Mouse (Mus musculus) lung, embryonic 15.5 days (tissue): ENCODE results near the gene Cdk14. TPM values are rescaled to one million over a fixed set of nuclear protein-coding genes. Genes with fewer than 3 reads are reported as not detected.

Experiments
- ATAC-seq: fragments of 200-750 bp; cut with Nextera tagmentation; 2 replicates; pipeline ENCODE4 v1.8.0; 2017; ENCODE audit warnings: moderate number of reproducible peaks, borderline replicate concordance; ENCODE audit not compliant: low FRiP score, low TSS enrichment; ENCODE audit errors: extremely low read depth
- H3K27ac ChIP-seq: fragments of 300-500 bp; sonication (generic); 2 replicates; pipeline ENCODE4 v1.5.1; 2015; ENCODE audit warnings: moderate library complexity, mild to moderate bottlenecking, inconsistent platforms
- H3K27me3 ChIP-seq: fragments of 300-500 bp; sonication (generic); 2 replicates; pipeline ENCODE4 v1.6.1; 2015; ENCODE audit warnings: inconsistent platforms
- H3K36me3 ChIP-seq: fragments of 300-500 bp; sonication (generic); 2 replicates; pipeline ENCODE4 v1.6.1; 2015; ENCODE audit warnings: inconsistent platforms
- H3K4me1 ChIP-seq: fragments of 300-500 bp; sonication (generic); 2 replicates; pipeline ENCODE4 v1.6.1; 2015; ENCODE audit warnings: inconsistent platforms
- H3K4me2 ChIP-seq: fragments of 300-500 bp; sonication (generic); 2 replicates; pipeline ENCODE4 v1.6.1; 2015; ENCODE audit warnings: inconsistent platforms, mild to moderate bottlenecking, moderate library complexity
- H3K4me3 ChIP-seq: fragments of 300-500 bp; sonication (generic); 2 replicates; pipeline ENCODE4 v1.5.1; 2015; ENCODE audit warnings: mild to moderate bottlenecking, inconsistent platforms
- H3K9ac ChIP-seq: fragments of 300-500 bp; sonication (generic); 2 replicates; pipeline ENCODE4 v1.6.1; 2015; ENCODE audit warnings: inconsistent platforms
- H3K9me3 ChIP-seq: fragments of 300-500 bp; sonication (generic); 2 replicates; pipeline ENCODE4 v1.6.1; 2016; ENCODE audit warnings: inconsistent platforms
- WGBS: fragments of 180-500 bp; shearing (Covaris S2); methylation state at CpG from one replicate; pipeline ENCODE4 v1.1.7; 2015; 5-methylcytosine and 5-hydroxymethylcytosine counted together
- polyA plus RNA-seq: library from polyadenylated mRNA; unstranded; fragments of >200 nt; fragmentation: Nextera tagmentation; extraction: Ambion mirVana; gene quantifications from 2 replicates; pipeline ENCODE4 v1.2.1, GENCODE M21; 2015

Cdk14 gene
- polyA plus RNA-seq, 1 experiment from 2014 or later = 33.1 TPM

- no peak for ATAC-seq
- H3K27me3 ChIP-seq = no peaks in the 10 kb centered on the region
- H3K36me3 ChIP-seq = no peaks in the 10 kb centered on the region
- no peak overlapping the region for H3K9ac ChIP-seq
- no peak overlapping the region for H3K4me2 ChIP-seq
- H3K27ac ChIP-seq = no peak overlapping the region
- H3K4me1 ChIP-seq = no peaks in the 10 kb centered on the region
- WGBS = 70% methylated on average over 2 of the region's 2 CpGs
- no peak overlapping the region for H3K4me3 ChIP-seq
- H3K9me3 ChIP-seq = no peaks in the 10 kb centered on the region
These were observed 144.8 kb downstream of the Cdk14 start for GRCm38 (mm10) chr5:5275321-5275720.

GRCm38 (mm10) chr5:5274318-5274717, 145.8 kb downstream of the Cdk14 start:
- no peak overlapping the region for H3K9ac ChIP-seq
- H3K36me3 ChIP-seq = no peaks in the 10 kb centered on the region
- H3K27me3 ChIP-seq = no peaks in the 10 kb centered on the region
- H3K9me3 ChIP-seq = no peaks in the 10 kb centered on the region
- H3K4me1 ChIP-seq = no peaks in the 10 kb centered on the region
- no peak overlapping the region for H3K27ac ChIP-seq
- no peak overlapping the region for H3K4me2 ChIP-seq
- no peak for ATAC-seq
- WGBS = 50% methylated on average over 6 of the region's 6 CpGs
- no peak overlapping the region for H3K4me3 ChIP-seq

GRCm38 (mm10) chr5:5266787-5267126, 153.4 kb downstream of the Cdk14 start:
- Histone ChIP-seq H3K9ac (no peak overlapping the region), H3K27ac (no peak overlapping the region), H3K9me3 (no peaks in the 10 kb centered on the region), H3K4me3 (no peak overlapping the region), H3K4me2 (no peak overlapping the region), H3K27me3 (no peaks in the 10 kb centered on the region), H3K36me3 (no peaks in the 10 kb centered on the region), H3K4me1 (0 out of 2 replicates have a peak, but pooled peaks cover 2% of the 10 kb centered on the region)
- ATAC-seq = no peak
- 81% methylated on average over 3 of the region's 3 CpGs for WGBS

- no peaks in the 10 kb centered on the region for H3K36me3 ChIP-seq
- H3K9me3 ChIP-seq = no peaks in the 10 kb centered on the region
- no peak for ATAC-seq
- 35% methylated on average over 10 of the region's 10 CpGs for WGBS
- no peak overlapping the region for H3K27ac ChIP-seq
- H3K4me1 ChIP-seq = 0 out of 2 replicates have a peak, but pooled peaks cover 3% of the 10 kb centered on the region
- H3K9ac ChIP-seq = no peak overlapping the region
- no peak overlapping the region for H3K4me2 ChIP-seq
- no peaks in the 10 kb centered on the region for H3K27me3 ChIP-seq
- H3K4me3 ChIP-seq = no peak overlapping the region
These were observed 154.0 kb downstream of the Cdk14 start for GRCm38 (mm10) chr5:5265861-5266786.

- WGBS = 27% methylated on average over 8 of the region's 8 CpGs
- no peaks in the 10 kb centered on the region for H3K27me3 ChIP-seq
- no peak overlapping the region for H3K9ac ChIP-seq
- H3K4me3 ChIP-seq = no peak overlapping the region
- no peak for ATAC-seq
- H3K4me2 ChIP-seq = no peak overlapping the region
- H3K4me1 ChIP-seq = 0 out of 2 replicates have a peak, but pooled peaks cover 3% of the 10 kb centered on the region
- H3K27ac ChIP-seq = no peak overlapping the region
- H3K9me3 ChIP-seq = no peaks in the 10 kb centered on the region
- H3K36me3 ChIP-seq = no peaks in the 10 kb centered on the region
These were observed 154.7 kb downstream of the Cdk14 start for GRCm38 (mm10) chr5:5265401-5265841.

GRCm38 (mm10) chr5:5264712-5265111, 155.4 kb downstream of the Cdk14 start:
- no peak for ATAC-seq
- Histone ChIP-seq H3K27me3 (no peaks in the 10 kb centered on the region), H3K4me3 (no peak overlapping the region), H3K36me3 (no peaks in the 10 kb centered on the region), H3K27ac (no peak overlapping the region), H3K4me2 (no peak overlapping the region), H3K9me3 (no peaks in the 10 kb centered on the region), H3K4me1 (0 out of 2 replicates have a peak, but pooled peaks cover 3% of the 10 kb centered on the region), H3K9ac (no peak overlapping the region)
- 70% methylated on average over 2 of the region's 2 CpGs for WGBS

- Histone ChIP-seq H3K9me3 (no peaks in the 10 kb centered on the region), H3K4me3 (no peak overlapping the region), H3K9ac (no peak overlapping the region), H3K27ac (no peak overlapping the region), H3K36me3 (no peaks in the 10 kb centered on the region), H3K27me3 (no peaks in the 10 kb centered on the region), H3K4me1 (0 out of 2 replicates have a peak, but pooled peaks cover 3% of the 10 kb centered on the region), H3K4me2 (peak overlapping the region; percentile 9; the same call in 1 of the 2 replicates)
- WGBS = 32% methylated on average over 14 of the region's 14 CpGs
- no peak for ATAC-seq
These were observed 158.3 kb downstream of the Cdk14 start for GRCm38 (mm10) chr5:5261725-5262296.

GRCm38 (mm10) chr5:5260966-5261724, 159.0 kb downstream of the Cdk14 start:
- Histone ChIP-seq H3K9me3 (no peaks in the 10 kb centered on the region), H3K4me2 (no peak overlapping the region; the same call in 1 of the 2 replicates), H3K27me3 (no peaks in the 10 kb centered on the region), H3K9ac (no peak overlapping the region), H3K27ac (no peak overlapping the region), H3K4me3 (no peak overlapping the region), H3K4me1 (0 out of 2 replicates have a peak, but pooled peaks cover 3% of the 10 kb centered on the region), H3K36me3 (no peaks in the 10 kb centered on the region)
- no peak for ATAC-seq
- 50% methylated on average over 14 of the region's 14 CpGs for WGBS

GRCm38 (mm10) chr5:5260309-5260708, 159.8 kb downstream of the Cdk14 start:
- 0 out of 2 replicates have a peak, but pooled peaks cover 3% of the 10 kb centered on the region for H3K4me1 ChIP-seq
- H3K36me3 ChIP-seq = no peaks in the 10 kb centered on the region
- no peaks in the 10 kb centered on the region for H3K27me3 ChIP-seq
- no peak overlapping the region for H3K4me2 ChIP-seq
- no peak for ATAC-seq
- H3K9ac ChIP-seq = no peak overlapping the region
- 45% methylated on average over 7 of the region's 7 CpGs for WGBS
- H3K4me3 ChIP-seq = no peak overlapping the region
- no peak overlapping the region for H3K27ac ChIP-seq
- H3K9me3 ChIP-seq = no peaks in the 10 kb centered on the region

- H3K36me3 ChIP-seq = no peaks in the 10 kb centered on the region
- no peaks in the 10 kb centered on the region for H3K27me3 ChIP-seq
- H3K9me3 ChIP-seq = no peaks in the 10 kb centered on the region
- no peak overlapping the region for H3K27ac ChIP-seq
- 73% methylated on average over 6 of the region's 6 CpGs for whole genome bisulfite sequencing
- H3K4me1 ChIP-seq = no peaks in the 10 kb centered on the region
- no peak overlapping the region for H3K4me2 ChIP-seq
- H3K9ac ChIP-seq = no peak overlapping the region
- ATAC-seq = no peak
- H3K4me3 ChIP-seq = no peak overlapping the region
These were observed 165.7 kb downstream of the Cdk14 start for GRCm38 (mm10) chr5:5254391-5254790.

GRCm38 (mm10) chr5:5253177-5253576, 166.9 kb downstream of the Cdk14 start:
- no peak for ATAC-seq
- Histone ChIP-seq H3K4me3 (no peak overlapping the region), H3K9ac (no peak overlapping the region), H3K9me3 (no peaks in the 10 kb centered on the region), H3K36me3 (no peaks in the 10 kb centered on the region), H3K4me2 (no peak overlapping the region), H3K27ac (no peak overlapping the region), H3K4me1 (no peaks in the 10 kb centered on the region), H3K27me3 (no peaks in the 10 kb centered on the region)
- 92% methylated on average over 3 of the region's 3 CpGs for WGBS
